Mouse (Mus musculus) CH12.LX (cell line): ENCODE results near the gene Ywhab.

Experiments
- CTCF ChIP-seq, 2 experiments: IDR thresholded peaks in 1 of 2; conservative IDR thresholded peaks in 1 of 2; 2 replicates each; pipeline ENCODE4 v1.5.1; 2011 to 2012; ENCODE audit warnings: low read depth in 2 of 2, low read length in 2 of 2, improper control_type of control experiment in 1 of 2, inconsistent platforms in 1 of 2, mild to moderate bottlenecking in 1 of 2, moderate library complexity in 1 of 2
- E2F4 ChIP-seq: IDR thresholded peaks from 2 replicates; pipeline ENCODE4 v1.6.1; 2011; ENCODE audit warnings: low read depth, low read length, improper control_type of control experiment; ENCODE audit not compliant: insufficient replicate concordance
- JUN ChIP-seq: IDR thresholded peaks from 2 replicates; pipeline ENCODE4 v1.6.1; 2011; ENCODE audit warnings: low read depth, mild to moderate bottlenecking, low read length, improper control_type of control experiment, moderate library complexity; ENCODE audit not compliant: insufficient read depth
- NRF1 ChIP-seq: IDR thresholded peaks from 2 replicates; pipeline ENCODE4 v1.6.1; 2014; ENCODE audit warnings: low read depth, mild to moderate bottlenecking, inconsistent platforms, low read length, improper control_type of control experiment, moderate library complexity
- USF2 ChIP-seq: conservative IDR thresholded peaks from 2 replicates; pipeline ENCODE4 v1.6.1; 2011; ENCODE audit warnings: low read depth, low read length, improper control_type of control experiment
- ZKSCAN1 ChIP-seq: IDR thresholded peaks from 2 replicates; pipeline ENCODE4 v1.6.1; 2012; ENCODE audit warnings: low read depth, inconsistent platforms, low read length, improper control_type of control experiment, borderline replicate concordance

- TF ChIP-seq CTCF (conservative IDR thresholded peaks at IDR 0.05 in 1 of 2, IDR thresholded peaks at IDR 0.05 in 1 of 2; ENCODE audit: low read depth in 2 of 2, low read length in 2 of 2) (no peak), E2F4 (no peak), USF2 (no peak), JUN (no peak), NRF1 (no peak), ZKSCAN1 (no peak)
Observed at GRCm38 (mm10) chr2:164007547-164007946, 12.8 kb downstream of the Ywhab start.
